Mouse (Mus musculus): ENCODE results near the gene Stk17b. TPM values are rescaled to one million over a fixed set of nuclear protein-coding genes. Genes with fewer than 3 reads are reported as not detected.
A peak's percentile ranks its signal among the peaks of the same experiment; 100 is the strongest.
"Not testable (repeated sequence)": the region's sequence is repeated elsewhere in the genome, so short reads cannot be mapped to it uniquely, and the experiment has no call there.

Gene Stk17b
- polyA plus RNA-seq, 1 experiment from 2014 or later: 8.8 TPM

DNA sequence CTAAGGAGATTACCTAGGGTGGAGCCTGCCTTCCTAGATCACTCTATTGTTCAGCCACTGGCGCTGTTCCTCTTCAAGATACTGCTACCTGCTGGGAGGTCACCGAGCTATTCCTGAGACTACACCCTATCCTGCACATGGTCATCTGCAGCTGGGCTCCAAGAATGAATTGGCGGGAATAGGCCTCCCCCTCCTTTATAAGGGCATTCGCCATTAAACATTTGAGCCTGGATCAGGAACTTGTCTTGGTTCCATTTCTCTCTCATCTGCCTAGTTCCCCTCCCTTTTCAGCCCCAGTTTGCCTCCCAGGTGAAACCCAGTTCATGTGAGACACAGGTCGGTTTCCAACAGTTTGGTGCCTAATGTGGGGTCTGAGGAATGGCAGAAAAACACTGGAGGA is 39.0 kb downstream of the Stk17b start:
- ATAC-seq (ENCODE audit: low FRiP score): no peak
- Histone ChIP-seq H3K9me3 (replicated peaks) (no peaks in the 10 kb centered on the region), H3K27me3 (0 out of 2 replicates have a peak, but pooled peaks cover 4% of the 10 kb centered on the region), H3K4me2 (replicated peaks) (no peak overlapping the region), H3K4me3 (no peak overlapping the region), H3K4me1 (no peaks in the 10 kb centered on the region), H3K27ac (no peak overlapping the region), H3K36me3 (no peaks in the 10 kb centered on the region), H3K9ac (no peak overlapping the region)
- WGBS: 67% methylated on average over 5 of the region's 5 CpGs

- WGBS: 89% methylated on average over 3 of the region's 3 CpGs
- no peaks in the 10 kb centered on the region for H3K36me3 ChIP-seq
- H3K27me3 ChIP-seq: 0 out of 2 replicates have a peak, but pooled peaks cover 4% of the 10 kb centered on the region
These were observed 43.1 kb downstream of the Stk17b start for GRCm38 (mm10) chr1:53741742-53742458.

DNA sequence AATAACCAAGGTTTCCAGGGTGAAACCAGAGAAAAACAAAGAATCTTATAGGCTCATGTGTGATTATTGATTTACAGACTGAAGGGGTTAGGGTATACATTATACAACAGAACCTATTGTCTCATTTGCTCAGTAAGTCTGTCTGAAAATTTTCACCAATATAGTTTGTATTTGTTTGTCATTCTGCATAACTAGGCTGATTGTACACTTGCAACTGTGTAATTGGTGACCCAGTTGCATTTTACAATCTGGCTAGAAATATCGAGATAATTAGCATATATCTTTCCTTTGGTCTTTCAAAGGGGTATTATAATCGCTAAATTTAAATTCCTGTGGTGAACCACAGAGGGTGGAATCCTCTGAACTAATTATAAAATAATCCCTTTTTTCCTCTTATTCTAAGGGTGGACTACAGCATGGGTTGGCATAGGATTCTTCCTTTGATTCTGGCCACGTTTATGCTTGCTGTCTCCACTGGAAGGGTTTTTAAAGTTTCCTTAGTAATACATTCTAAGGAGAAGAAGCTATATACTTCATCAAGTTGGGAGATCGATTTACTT is 44.2 kb downstream of the Stk17b start:
- H3K9ac ChIP-seq: no peak overlapping the region
- H3K4me2 ChIP-seq (replicated peaks): no peak overlapping the region
- peak; percentile 59; the same call in 1 of the 2 replicates for ATAC-seq (ENCODE audit: low FRiP score)
- no peaks in the 10 kb centered on the region for H3K36me3 ChIP-seq
- 76% methylated on average over 4 of the region's 4 CpGs for WGBS
- H3K9me3 ChIP-seq (replicated peaks): no peaks in the 10 kb centered on the region
- H3K4me1 ChIP-seq: no peaks in the 10 kb centered on the region
- H3K27me3 ChIP-seq: 0 out of 2 replicates have a peak, but pooled peaks cover 4% of the 10 kb centered on the region
- no peak overlapping the region for H3K27ac ChIP-seq
- no peak overlapping the region for H3K4me3 ChIP-seq

More at GRCm38 (mm10) chr1:53741742-53742458, 43.1 kb downstream of the Stk17b start:
- Histone ChIP-seq H3K9ac (no peak overlapping the region), H3K4me1 (no peaks in the 10 kb centered on the region), H3K27ac (no peak overlapping the region), H3K4me3 (no peak overlapping the region), H3K9me3 (replicated peaks) (no peaks in the 10 kb centered on the region), H3K4me2 (replicated peaks) (no peak overlapping the region)
- ATAC-seq (ENCODE audit: low FRiP score): no peak

DNA sequence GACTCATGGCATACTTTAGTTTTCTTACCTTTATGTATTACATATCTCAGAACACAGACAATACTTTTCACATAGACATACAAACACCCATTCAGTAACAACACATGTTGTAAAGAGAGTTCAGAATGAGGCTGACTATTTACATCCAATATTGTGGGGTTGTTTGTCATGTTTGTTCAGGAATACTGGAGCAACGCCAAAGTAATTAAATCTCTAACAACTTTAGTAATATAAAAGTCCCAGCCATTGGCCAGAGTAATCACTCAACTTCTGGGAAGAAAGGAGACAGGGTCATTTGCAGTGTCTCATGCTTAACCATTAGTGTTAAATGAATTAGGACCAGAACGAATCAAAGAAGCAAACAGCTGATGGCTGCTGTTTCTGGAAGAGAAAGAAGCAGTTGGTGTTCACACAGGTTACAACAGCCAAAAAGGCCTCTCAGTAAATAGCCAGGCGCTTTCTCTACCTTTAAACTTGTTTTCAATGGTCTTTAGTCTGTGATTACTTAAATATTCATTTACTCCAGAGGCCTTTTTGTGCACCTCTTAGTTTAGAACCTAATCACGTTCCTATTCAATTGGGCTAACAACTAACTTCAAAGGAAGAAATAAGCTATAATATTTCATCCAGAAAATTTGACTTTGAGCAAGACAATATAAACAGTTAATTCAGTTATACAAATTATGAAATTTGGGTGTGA is 44.8 kb downstream of the Stk17b start:
- H3K4me3 ChIP-seq; H3K9ac ChIP-seq; H3K4me2 ChIP-seq (replicated peaks); H3K27ac ChIP-seq; H3K9me3 ChIP-seq (replicated peaks); H3K36me3 ChIP-seq; H3K4me1 ChIP-seq; H3K27me3 ChIP-seq: not testable (repeated sequence)
- 52% methylated on average over 4 of the region's 4 CpGs for WGBS
- ATAC-seq (ENCODE audit: low FRiP score): peak; percentile 79

- no peak for ATAC-seq (ENCODE audit: low FRiP score)
- Histone ChIP-seq H3K9ac (no peak overlapping the region), H3K27ac (no peak overlapping the region), H3K4me1 (no peaks in the 10 kb centered on the region), H3K36me3 (no peaks in the 10 kb centered on the region), H3K4me2 (replicated peaks) (no peak overlapping the region), H3K4me3 (no peak overlapping the region), H3K27me3 (no peaks in the 10 kb centered on the region), H3K9me3 (replicated peaks) (no peaks in the 10 kb centered on the region)
- 96% methylated on average over 3 of the region's 3 CpGs for WGBS
These were observed 48.4 kb downstream of the Stk17b start for GRCm38 (mm10) chr1:53736583-53736982.

- ATAC-seq (ENCODE audit: low FRiP score): no peak
- WGBS: 79% methylated on average over 5 of the region's 5 CpGs
- Histone ChIP-seq H3K27ac (no peak overlapping the region), H3K4me3 (no peak overlapping the region), H3K9ac (no peak overlapping the region), H3K4me1 (no peaks in the 10 kb centered on the region), H3K27me3 (no peaks in the 10 kb centered on the region), H3K9me3 (replicated peaks) (no peaks in the 10 kb centered on the region), H3K36me3 (no peaks in the 10 kb centered on the region), H3K4me2 (replicated peaks) (no peak overlapping the region)
These were observed 56.4 kb downstream of the Stk17b start for GRCm38 (mm10) chr1:53728489-53729225.

GRCm38 (mm10) chr1:53726883-53727282 is 58.1 kb downstream of the Stk17b start:
- no peaks in the 10 kb centered on the region for H3K27me3 ChIP-seq
- H3K27ac ChIP-seq: no peak overlapping the region
- H3K9ac ChIP-seq: no peak overlapping the region
- no peaks in the 10 kb centered on the region for H3K4me1 ChIP-seq
- 97% methylated on average over 2 of the region's 2 CpGs for WGBS
- ATAC-seq (ENCODE audit: low FRiP score): no peak
- H3K4me3 ChIP-seq: no peak overlapping the region
- H3K4me2 ChIP-seq (replicated peaks): no peak overlapping the region
- H3K36me3 ChIP-seq: no peaks in the 10 kb centered on the region
- no peaks in the 10 kb centered on the region for H3K9me3 ChIP-seq (replicated peaks)

GRCm38 (mm10) chr1:53721353-53721752 is 63.7 kb downstream of the Stk17b start:
- Histone ChIP-seq H3K4me3 (no peak overlapping the region), H3K27ac (no peak overlapping the region), H3K36me3 (no peaks in the 10 kb centered on the region), H3K4me1 (no peaks in the 10 kb centered on the region), H3K9me3 (replicated peaks) (no peaks in the 10 kb centered on the region), H3K27me3 (no peaks in the 10 kb centered on the region), H3K4me2 (replicated peaks) (no peak overlapping the region), H3K9ac (no peak overlapping the region)
- no peak for ATAC-seq (ENCODE audit: low FRiP score)

GRCm38 (mm10) chr1:53720601-53721351 is 64.2 kb downstream of the Stk17b start:
- 85% methylated on average over 5 of the region's 5 CpGs for WGBS
- H3K27ac ChIP-seq: no peak overlapping the region
- no peak for ATAC-seq (ENCODE audit: low FRiP score)
- H3K36me3 ChIP-seq: no peaks in the 10 kb centered on the region
- H3K9ac ChIP-seq: no peak overlapping the region
- H3K27me3 ChIP-seq: no peaks in the 10 kb centered on the region
- H3K4me3 ChIP-seq: no peak overlapping the region
- no peaks in the 10 kb centered on the region for H3K4me1 ChIP-seq
- no peak overlapping the region for H3K4me2 ChIP-seq (replicated peaks)
- no peaks in the 10 kb centered on the region for H3K9me3 ChIP-seq (replicated peaks)

DNA sequence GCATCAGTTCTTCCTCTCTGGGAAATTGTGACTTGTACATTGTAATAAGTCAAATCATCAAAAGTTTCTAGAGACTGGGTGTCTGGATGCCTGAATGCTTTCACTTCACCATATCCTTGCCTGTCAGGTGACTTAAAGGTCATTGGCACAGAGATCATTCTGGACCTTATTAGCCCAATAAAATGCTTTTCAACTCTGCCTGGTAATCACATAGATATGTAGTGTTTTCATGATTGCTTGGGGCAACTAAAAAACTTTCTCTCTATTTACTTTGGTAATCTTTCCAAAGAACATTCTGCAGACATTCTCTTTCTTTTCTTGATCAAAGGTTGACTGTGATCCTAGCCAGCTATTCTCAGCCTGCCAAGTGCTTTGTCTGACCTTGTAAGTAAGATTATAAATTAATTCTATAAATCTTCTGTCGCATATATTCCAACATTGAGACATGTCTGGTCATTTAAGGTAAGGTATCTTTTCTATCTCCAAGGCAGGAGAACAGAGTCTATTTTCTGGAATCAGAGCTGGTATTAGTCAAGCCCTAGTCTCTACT is 69.0 kb downstream of the Stk17b start:
- ATAC-seq (ENCODE audit: low FRiP score): no peak
- H3K9me3 ChIP-seq (replicated peaks): no peaks in the 10 kb centered on the region
- no peaks in the 10 kb centered on the region for H3K4me1 ChIP-seq
- no peaks in the 10 kb centered on the region for H3K36me3 ChIP-seq
- H3K4me2 ChIP-seq (replicated peaks): no peak overlapping the region
- 91% methylated on average over 1 of the region's 1 CpGs for WGBS
- no peaks in the 10 kb centered on the region for H3K27me3 ChIP-seq
- no peak overlapping the region for H3K9ac ChIP-seq
- no peak overlapping the region for H3K27ac ChIP-seq
- no peak overlapping the region for H3K4me3 ChIP-seq

DNA sequence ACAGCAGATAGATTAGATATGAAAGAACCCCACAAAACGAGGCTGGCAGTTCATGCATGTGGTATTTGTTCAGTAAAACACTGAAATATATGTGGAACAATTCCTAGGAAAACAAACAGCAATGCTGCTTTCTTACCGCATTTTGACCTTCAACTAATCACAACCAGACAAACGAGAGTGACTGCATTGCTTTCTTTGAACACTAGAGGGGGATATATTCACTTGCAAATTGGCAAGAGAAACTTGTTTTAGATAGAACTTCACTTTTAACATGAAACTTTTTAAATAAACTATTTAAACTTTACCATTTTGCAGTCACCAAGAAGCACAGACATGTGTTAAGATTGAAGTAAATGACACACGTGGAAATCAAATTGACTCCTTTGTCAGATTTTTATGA is 69.6 kb downstream of the Stk17b start:
- ATAC-seq (ENCODE audit: low FRiP score): no peak
- H3K27ac ChIP-seq: no peak overlapping the region
- no peaks in the 10 kb centered on the region for H3K27me3 ChIP-seq
- H3K4me3 ChIP-seq: no peak overlapping the region
- H3K4me1 ChIP-seq: no peaks in the 10 kb centered on the region
- H3K9me3 ChIP-seq (replicated peaks): no peaks in the 10 kb centered on the region
- no peak overlapping the region for H3K9ac ChIP-seq
- 4% methylated on average over 4 of the region's 4 CpGs for WGBS
- no peaks in the 10 kb centered on the region for H3K36me3 ChIP-seq
- no peak overlapping the region for H3K4me2 ChIP-seq (replicated peaks)

All from hindbrain, embryonic 12.5 days (tissue).